In the genomic region with DNA sequence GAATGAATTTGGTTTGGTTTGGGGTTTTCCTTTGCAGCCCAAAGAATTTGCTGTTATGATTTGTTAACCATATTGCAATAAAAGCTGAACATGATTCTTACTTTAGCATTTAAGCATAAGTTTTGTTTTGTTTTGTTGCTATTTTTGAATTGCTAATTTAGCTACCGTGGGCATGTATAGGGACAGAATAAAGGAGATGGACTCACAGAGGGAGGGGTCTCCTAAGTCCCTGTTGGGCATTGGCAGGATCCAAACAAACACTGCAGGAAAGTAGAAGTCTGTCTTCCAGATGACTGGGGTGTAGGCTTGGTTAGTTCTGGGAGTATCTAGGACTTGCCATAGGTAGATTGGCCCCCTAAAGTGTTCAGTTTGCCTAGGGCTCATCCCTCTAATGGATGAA, we compare ENCODE assay signal across 27 mouse cellular contexts. TPM values are rescaled to one million over a fixed set of nuclear protein-coding genes. Genes with fewer than 3 reads are reported as not detected.
A peak's percentile ranks its signal among the peaks of the same experiment; 100 is the strongest.
DNase-seq lines count a peak whose midpoint lies in the region; ATAC-seq and TF ChIP-seq lines count a peak whose summit lies in the region.
"Had no signal": no experiment of that assay in that cellular context is flagged by ENCODE, and none has a peak within 500 bp of the region (broad histone marks: within the 10 kb centered on the region; RNA-seq: fewer than 3 reads in every experiment).

No protein-coding gene starts in this region.

- H3K27me3 ChIP-seq in hindbrain, embryonic 12.5 days, result peaks cover 94% of the 10 kb centered on the region
- peaks cover 93% of the 10 kb centered on the region for H3K27me3 ChIP-seq in hindbrain, postnatal 0 days (ENCODE audit: insufficient read depth, low read length)
- peaks cover 96% of the 10 kb centered on the region for H3K27me3 ChIP-seq in hindbrain, embryonic 14.5 days (ENCODE audit: control insufficient read depth, insufficient read depth, low read length)
- peaks cover 93% of the 10 kb centered on the region for H3K27me3 ChIP-seq in hindbrain, embryonic 11.5 days (ENCODE audit: control insufficient read depth, insufficient read depth, low read length)
- peaks cover 100% of the 10 kb centered on the region for H3K27me3 ChIP-seq in midbrain, embryonic 14.5 days (ENCODE audit: control insufficient read depth, insufficient read depth, low read length)
- H3K27me3 ChIP-seq in midbrain, postnatal 0 days (ENCODE audit: insufficient read depth, low read length), result peaks cover 81% of the 10 kb centered on the region
- H3K27me3 ChIP-seq: CH12.LX had no signal

- H3K9me3 ChIP-seq in hindbrain, embryonic 12.5 days (replicated peaks), result no peaks in the 10 kb centered on the region
- no peaks in the 10 kb centered on the region for H3K9me3 ChIP-seq in hindbrain, postnatal 0 days (ENCODE audit: low read length)
- H3K9me3 ChIP-seq in hindbrain, embryonic 14.5 days (ENCODE audit: control insufficient read depth, low read length), result no peaks in the 10 kb centered on the region
- no peaks in the 10 kb centered on the region for H3K9me3 ChIP-seq in hindbrain, embryonic 11.5 days (ENCODE audit: control insufficient read depth, low read length)
- H3K9me3 ChIP-seq in midbrain, embryonic 14.5 days (ENCODE audit: control insufficient read depth, low read length), result no peaks in the 10 kb centered on the region
- H3K9me3 ChIP-seq in midbrain, postnatal 0 days (ENCODE audit: low read length), result no peaks in the 10 kb centered on the region
- H3K9me3 ChIP-seq: embryonic facial prominence, embryonic 10.5 days; embryonic facial prominence, embryonic 12.5 days; forebrain, embryonic 13.5 days; forebrain, embryonic 15.5 days; G1E had no signal

- no peaks in the 10 kb centered on the region for H3K36me3 ChIP-seq in hindbrain, embryonic 12.5 days
- H3K36me3 ChIP-seq in hindbrain, postnatal 0 days (ENCODE audit: insufficient read depth, low read length), result no peaks in the 10 kb centered on the region
- no peaks in the 10 kb centered on the region for H3K36me3 ChIP-seq in hindbrain, embryonic 14.5 days (replicated peaks; ENCODE audit: control insufficient read depth, insufficient read depth)
- no peaks in the 10 kb centered on the region for H3K36me3 ChIP-seq in hindbrain, embryonic 11.5 days (ENCODE audit: control insufficient read depth, insufficient read depth, low read length)
- H3K36me3 ChIP-seq in midbrain, embryonic 14.5 days (ENCODE audit: control insufficient read depth, insufficient read depth, low read length), result no peaks in the 10 kb centered on the region
- no peaks in the 10 kb centered on the region for H3K36me3 ChIP-seq in midbrain, postnatal 0 days (ENCODE audit: insufficient read depth, low read length)
- H3K36me3 ChIP-seq: embryonic facial prominence, embryonic 10.5 days; embryonic facial prominence, embryonic 12.5 days; forebrain, embryonic 15.5 days; G1E had no signal

- H3K4me2 ChIP-seq in hindbrain, embryonic 12.5 days (replicated peaks), result no peak overlapping the region; the same call in 1 of the 2 replicates
- H3K4me2 ChIP-seq in hindbrain, postnatal 0 days (ENCODE audit: low read depth, low read length), result no peak overlapping the region
- no peak overlapping the region for H3K4me2 ChIP-seq in hindbrain, embryonic 14.5 days (replicated peaks)
- no peak overlapping the region for H3K4me2 ChIP-seq in hindbrain, embryonic 11.5 days (replicated peaks; ENCODE audit: low read depth, low read length)
- H3K4me2 ChIP-seq in midbrain, embryonic 14.5 days (ENCODE audit: low read length), result no peak overlapping the region
- no peak overlapping the region for H3K4me2 ChIP-seq in midbrain, postnatal 0 days (ENCODE audit: low read depth, low read length, poor library complexity, severe bottlenecking)
- H3K4me2 ChIP-seq: embryonic facial prominence, embryonic 12.5 days; forebrain, embryonic 13.5 days; forebrain, embryonic 15.5 days had no signal

- no peak for DNase-seq in hindbrain, postnatal 0 days (ENCODE audit: low spot score)
- no peak for DNase-seq in hindbrain, embryonic 14.5 days (ENCODE audit: low spot score)
- no peak for DNase-seq in hindbrain, embryonic 11.5 days (ENCODE audit: low spot score)
- DNase-seq in midbrain, embryonic 14.5 days, result peak; percentile 14
- DNase-seq in midbrain, postnatal 0 days (ENCODE audit: low spot score), result no peak
- DNase-seq: adrenal gland, adult 8-10 months; adrenal gland, postnatal 14 days; adrenal gland, postnatal 36 days; B cell, adult 2 months; cerebellum, adult 11-12 months; cerebellum, adult 2 months; cerebellum, adult 9-10 months; cerebellum, postnatal 25 days had no signal

- H3K9ac ChIP-seq in hindbrain, embryonic 12.5 days, result no peak overlapping the region
- no peak overlapping the region for H3K9ac ChIP-seq in hindbrain, postnatal 0 days (replicated peaks; ENCODE audit: low read length)
- no peak overlapping the region for H3K9ac ChIP-seq in hindbrain, embryonic 14.5 days
- no peak overlapping the region for H3K9ac ChIP-seq in hindbrain, embryonic 11.5 days (ENCODE audit: low read depth, low read length)
- no peak overlapping the region for H3K9ac ChIP-seq in midbrain, embryonic 14.5 days (replicated peaks; ENCODE audit: low read length)
- no peak overlapping the region for H3K9ac ChIP-seq in midbrain, postnatal 0 days (replicated peaks; ENCODE audit: low read length, poor library complexity, severe bottlenecking)
- H3K9ac ChIP-seq: embryonic facial prominence, embryonic 12.5 days; forebrain, embryonic 13.5 days; forebrain, embryonic 15.5 days had no signal

- 0 out of 2 replicates have a peak overlapping the region, but pooled peaks have one; percentile 45 for H3K27ac ChIP-seq in hindbrain, embryonic 12.5 days
- no peak overlapping the region for H3K27ac ChIP-seq in hindbrain, postnatal 0 days
- H3K27ac ChIP-seq in hindbrain, embryonic 14.5 days, result 0 out of 2 replicates have a peak overlapping the region, but pooled peaks have one; percentile 0
- no peak overlapping the region for H3K27ac ChIP-seq in hindbrain, embryonic 11.5 days (ENCODE audit: low read depth, low read length)
- no peak overlapping the region for H3K27ac ChIP-seq in midbrain, embryonic 14.5 days (replicated peaks; ENCODE audit: low read depth, low read length)
- no peak overlapping the region for H3K27ac ChIP-seq in midbrain, postnatal 0 days (ENCODE audit: low read depth, low read length)
- H3K27ac ChIP-seq: embryonic facial prominence, embryonic 10.5 days; embryonic facial prominence, embryonic 12.5 days; forebrain, embryonic 13.5 days; forebrain, embryonic 15.5 days had no signal

- H3K4me3 ChIP-seq in hindbrain, embryonic 12.5 days, result no peak overlapping the region
- H3K4me3 ChIP-seq in hindbrain, postnatal 0 days (ENCODE audit: low read length), result no peak overlapping the region
- H3K4me3 ChIP-seq in hindbrain, embryonic 14.5 days (replicated peaks; ENCODE audit: low read length), result no peak overlapping the region
- no peak overlapping the region for H3K4me3 ChIP-seq in hindbrain, embryonic 11.5 days (ENCODE audit: low read depth, low read length)
- H3K4me3 ChIP-seq in midbrain, embryonic 14.5 days (replicated peaks; ENCODE audit: low read depth, low read length), result no peak overlapping the region
- no peak overlapping the region for H3K4me3 ChIP-seq in midbrain, postnatal 0 days (ENCODE audit: low read depth, low read length)
- H3K4me3 ChIP-seq: embryonic facial prominence, embryonic 10.5 days; embryonic facial prominence, embryonic 12.5 days; forebrain, embryonic 13.5 days; forebrain, embryonic 15.5 days had no signal

- TF ChIP-seq CTCF in hindbrain, postnatal 0 days (IDR thresholded peaks at IDR 0.05; ENCODE audit: low read depth), result no peak
- no peak for TF ChIP-seq CTCF in midbrain, postnatal 0 days (IDR thresholded peaks at IDR 0.05)

- no peak for ATAC-seq in hindbrain, embryonic 12.5 days (ENCODE audit: low FRiP score)
- no peak for ATAC-seq in hindbrain, postnatal 0 days
- ATAC-seq in hindbrain, embryonic 14.5 days (ENCODE audit: low FRiP score), result no peak
- ATAC-seq in hindbrain, embryonic 11.5 days (ENCODE audit: low FRiP score), result no peak
- ATAC-seq in midbrain, embryonic 14.5 days (ENCODE audit: low FRiP score, low TSS enrichment), result no peak
- no peak for ATAC-seq in midbrain, postnatal 0 days (ENCODE audit: low FRiP score)
- ATAC-seq: activated CD4-positive, CD25-positive, alpha-beta regulatory T cell, adult 4 months; CD4-positive, CD25-positive, alpha-beta regulatory T cell, adult 4 months; forebrain, embryonic 13.5 days; forebrain, embryonic 15.5 days; Patski had no signal

- H3K4me1 ChIP-seq in hindbrain, embryonic 12.5 days, result peaks cover 12% of the 10 kb centered on the region
- no peaks in the 10 kb centered on the region; the same call in 1 of the 2 replicates for H3K4me1 ChIP-seq in hindbrain, postnatal 0 days (ENCODE audit: insufficient read depth, low read length)
- H3K4me1 ChIP-seq in hindbrain, embryonic 14.5 days (replicated peaks; ENCODE audit: control insufficient read depth, insufficient read depth, low read length), result 0 out of 2 replicates have a peak, but pooled peaks cover 3% of the 10 kb centered on the region
- peaks cover 3% of the 10 kb centered on the region; the same call in 1 of the 2 replicates for H3K4me1 ChIP-seq in hindbrain, embryonic 11.5 days (replicated peaks; ENCODE audit: control insufficient read depth, insufficient read depth, low read length)
- H3K4me1 ChIP-seq in midbrain, embryonic 14.5 days (ENCODE audit: control insufficient read depth, insufficient read depth, low read length), result peaks cover 4% of the 10 kb centered on the region; the same call in 1 of the 2 replicates
- H3K4me1 ChIP-seq in midbrain, postnatal 0 days (ENCODE audit: insufficient read depth, low read length), result no peaks in the 10 kb centered on the region

- WGBS in hindbrain, embryonic 12.5 days, result 16% methylated on average over 1 of the region's 1 CpGs
- 8% methylated on average over 1 of the region's 1 CpGs for WGBS in hindbrain, postnatal 0 days
- 9% methylated on average over 1 of the region's 1 CpGs for WGBS in hindbrain, embryonic 14.5 days
- WGBS in hindbrain, embryonic 11.5 days, result 15% methylated on average over 1 of the region's 1 CpGs
- WGBS in midbrain, embryonic 14.5 days, result 0% methylated on average over 1 of the region's 1 CpGs
- WGBS in midbrain, postnatal 0 days, result 0% methylated on average over 1 of the region's 1 CpGs

RNA-seq across cellular contexts. Expression of gene Evx1, which starts 5.0 kb away (rescaled TPM):
- 11.5 and 12.6 TPM in 2 replicates for polyA plus RNA-seq in hindbrain, embryonic 12.5 days (2016; fragmentation: Nextera tagmentation; extraction: Ambion mirVana)
- total RNA-seq in hindbrain, postnatal 0 days (2014; rRNA removed), result 2.0 and 6.2 TPM in 2 replicates
- polyA plus RNA-seq in hindbrain, postnatal 0 days (2015; fragmentation: Nextera tagmentation; extraction: Ambion mirVana), result 1.3 and 2.1 TPM in 2 replicates
- polyA plus RNA-seq in hindbrain, embryonic 14.5 days (2014; fragmentation: Nextera tagmentation; extraction: Ambion mirVana), result 3.4 and 4.1 TPM in 2 replicates
- polyA plus RNA-seq in hindbrain, embryonic 11.5 days (2014; fragmentation: Nextera tagmentation; extraction: Ambion mirVana), result 5.2 and 5.9 TPM in 2 replicates
- polyA plus RNA-seq in midbrain, embryonic 14.5 days (2014; fragmentation: Nextera tagmentation; extraction: Ambion mirVana), result 1.3 and 1.5 TPM in 2 replicates
- 1.0 and 2.2 TPM in 2 replicates for total RNA-seq in midbrain, postnatal 0 days (2014; rRNA removed)
- 0.85 and 1.0 TPM in 2 replicates for polyA plus RNA-seq in midbrain, postnatal 0 days (2015; fragmentation: Nextera tagmentation; extraction: Ambion mirVana)
- total RNA-seq: adrenal gland, adult 18-20 months; adrenal gland, adult 8-10 months; adrenal gland, postnatal 14 days; adrenal gland, postnatal 36 days; CH12.LX; G1E had no signal
- polyA plus RNA-seq: activated CD4-positive, CD25-positive, alpha-beta regulatory T cell, adult 4 months; CD4-positive, CD25-positive, alpha-beta regulatory T cell, adult 4 months; cortical plate, adult 2 months; forebrain, embryonic 11.5 days; forebrain, embryonic 13.5 days; forebrain, embryonic 15.5 days; G1E; Patski had no signal

RNA-seq across cellular contexts. Expression of gene Hoxa13, which starts 57.6 kb away (rescaled TPM):
- not detected in 2 replicates for polyA plus RNA-seq in hindbrain, embryonic 12.5 days (2016; fragmentation: Nextera tagmentation; extraction: Ambion mirVana)
- total RNA-seq in hindbrain, postnatal 0 days (2014; rRNA removed), result not detected in 2 replicates
- polyA plus RNA-seq in hindbrain, postnatal 0 days (2015; fragmentation: Nextera tagmentation; extraction: Ambion mirVana), result not detected in 2 replicates
- polyA plus RNA-seq in hindbrain, embryonic 14.5 days (2014; fragmentation: Nextera tagmentation; extraction: Ambion mirVana), result not detected in 2 replicates
- not detected in 2 replicates for polyA plus RNA-seq in hindbrain, embryonic 11.5 days (2014; fragmentation: Nextera tagmentation; extraction: Ambion mirVana)
- polyA plus RNA-seq in midbrain, embryonic 14.5 days (2014; fragmentation: Nextera tagmentation; extraction: Ambion mirVana), result not detected in 2 replicates
- total RNA-seq in midbrain, postnatal 0 days (2014; rRNA removed), result not detected in 2 replicates
- polyA plus RNA-seq in midbrain, postnatal 0 days (2015; fragmentation: Nextera tagmentation; extraction: Ambion mirVana), result not detected in 2 replicates
- total RNA-seq: adrenal gland, adult 18-20 months; adrenal gland, adult 8-10 months; adrenal gland, postnatal 14 days; adrenal gland, postnatal 36 days; G1E had no signal
- polyA plus RNA-seq: activated CD4-positive, CD25-positive, alpha-beta regulatory T cell, adult 4 months; CD4-positive, CD25-positive, alpha-beta regulatory T cell, adult 4 months; cerebellum, adult 2 months; cortical plate, adult 2 months; embryonic facial prominence, embryonic 10.5 days; embryonic facial prominence, embryonic 12.5 days; embryonic facial prominence, embryonic 14.5 days; forebrain, embryonic 11.5 days; forebrain, embryonic 13.5 days; forebrain, embryonic 15.5 days; G1E had no signal

Comparison
In these comparisons a context has a peak if more than half of its experiments do, and no peak if none do; other contexts are left out.
1. H3K27ac ChIP-seq: peak in hindbrain, embryonic 12.5 days (single experiment) and hindbrain, embryonic 14.5 days (single experiment); none in hindbrain, postnatal 0 days (single experiment), hindbrain, embryonic 11.5 days (single experiment), midbrain, embryonic 14.5 days (single experiment) and midbrain, postnatal 0 days (single experiment).